Mouse (Mus musculus): ENCODE results near the gene Ppil2. TPM values are rescaled to one million over a fixed set of nuclear protein-coding genes. Genes with fewer than 3 reads are reported as not detected.

The Ppil2 gene
- total RNA-seq, 2 experiments from 2014 or later = 72.7 to 84.5 TPM

DNA sequence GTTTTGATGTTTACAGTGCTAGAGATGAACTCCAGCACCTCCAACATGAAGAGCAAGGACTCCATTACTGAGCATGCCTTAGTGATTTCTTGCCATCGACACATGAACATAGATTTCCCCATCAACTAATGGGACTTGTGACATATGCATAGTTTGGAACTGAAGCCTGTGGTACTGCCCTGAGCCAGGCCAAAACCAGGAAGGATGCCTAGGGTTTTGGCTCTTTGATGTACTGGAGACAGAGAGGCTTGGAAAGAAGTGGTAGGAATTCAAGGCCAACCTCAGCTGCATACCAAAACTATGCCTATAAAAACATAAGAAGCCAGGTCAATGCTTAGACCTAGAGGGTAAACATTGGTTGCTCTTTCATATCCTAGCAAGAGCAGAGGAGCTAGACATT is 61.2 kb downstream of the Ppil2 start:
- no peak for DNase-seq (ENCODE audit: low spot score in 2 of 2)
- intact Hi-C loops (cut with DNase I) = no loop called here

DNA sequence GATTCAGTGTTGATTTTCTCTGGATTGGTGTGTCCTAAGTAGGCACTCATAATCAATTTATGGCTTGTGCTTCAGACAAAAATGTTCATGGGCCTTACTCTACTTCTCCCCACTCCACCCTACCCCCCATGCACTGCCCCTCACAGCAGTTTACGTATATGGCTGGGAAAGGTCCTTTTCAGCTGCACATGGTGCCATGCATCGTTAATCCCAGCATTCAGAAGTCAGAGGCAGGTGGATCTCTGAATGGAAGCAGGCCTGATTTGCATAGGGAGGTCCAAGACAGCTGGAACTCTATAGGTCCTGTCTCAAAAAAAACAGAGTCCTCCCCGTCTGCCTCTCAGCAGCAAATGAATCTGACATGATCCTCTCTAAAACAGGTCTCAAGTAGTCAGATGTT is 65.8 kb downstream of the Ppil2 start:
- no peak for DNase-seq (ENCODE audit: low spot score in 2 of 2)
- intact Hi-C loops (cut with DNase I) = no loop called here

DNA sequence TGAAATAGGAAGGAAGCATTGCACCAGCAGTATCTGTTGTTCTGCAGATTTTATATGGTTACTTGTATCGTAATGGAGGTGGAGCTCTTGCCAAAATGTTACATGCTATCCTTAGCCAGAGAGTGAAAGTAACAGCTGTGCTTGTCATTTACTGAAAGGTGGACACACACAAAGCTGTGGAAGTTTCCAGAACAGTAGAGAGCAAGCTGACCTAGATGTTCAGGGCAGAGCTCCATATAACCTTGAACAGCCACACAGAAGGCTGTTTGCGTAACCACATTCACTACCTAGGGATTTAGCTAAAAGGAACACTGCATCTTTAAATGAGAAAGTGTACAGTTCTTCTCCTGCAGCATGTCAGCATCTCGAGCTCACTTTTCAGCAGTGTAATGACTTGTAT is 66.7 kb downstream of the Ppil2 start:
- DNase-seq (ENCODE audit: low spot score in 2 of 2) = peak in 1 of 2 experiments; percentile 68
- intact Hi-C loops (cut with DNase I) = no loop called here

DNA sequence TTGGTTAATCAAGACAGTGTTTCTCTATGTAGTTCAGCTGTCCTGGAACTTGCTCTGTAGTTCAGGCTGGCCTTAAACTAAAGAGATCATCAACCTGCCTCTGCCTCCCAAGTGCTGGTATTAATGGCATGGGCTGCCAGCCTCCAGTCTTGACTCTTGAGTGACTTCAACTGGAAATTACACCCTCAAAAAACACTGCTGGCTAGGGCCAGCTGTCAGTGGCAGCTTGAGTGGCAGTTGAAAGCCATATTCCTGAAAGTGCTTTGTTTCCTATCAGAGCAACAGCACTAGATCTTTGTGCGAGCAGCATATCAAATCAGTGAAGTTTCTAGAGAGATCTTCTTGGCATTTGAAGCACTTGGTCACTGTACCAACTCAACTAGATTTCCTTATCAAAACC is 69.6 kb downstream of the Ppil2 start:
- intact Hi-C loops (cut with DNase I) = no loop called here
- DNase-seq (ENCODE audit: low spot score in 2 of 2) = no peak

DNA sequence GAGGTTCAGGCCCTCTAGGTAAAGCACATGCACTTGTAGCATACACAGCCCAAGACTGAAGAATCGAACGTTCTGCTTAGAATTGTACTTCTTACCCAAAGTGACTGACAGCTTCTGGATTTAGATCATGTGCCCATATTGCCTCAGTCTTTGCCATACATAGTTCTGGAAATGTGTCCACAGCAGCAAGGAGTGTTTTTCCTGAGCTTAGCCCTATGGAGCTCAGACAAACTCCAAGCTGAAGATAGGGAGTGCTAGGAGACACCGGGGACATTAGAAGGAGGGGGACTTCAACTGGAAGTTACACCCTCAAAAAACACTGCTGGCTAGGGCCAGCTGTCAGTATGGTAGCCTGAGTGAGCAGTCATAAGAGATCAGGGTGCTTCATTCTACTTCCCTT is 70.3 kb downstream of the Ppil2 start:
- DNase-seq (ENCODE audit: low spot score in 2 of 2) = no peak

More for the DNA sequence above, 70.3 kb downstream of the Ppil2 start:
- intact Hi-C loops (cut with DNase I) = no loop called here

Small RNAs within 50 kb of the gene (microRNA-seq; reads per million reads assigned to microRNA genes)
- gene Mir130b (134 to 140 reads per million in 2 experiments), gene Mir301b (2.0 to 4.2 reads per million in 2 experiments)

Other genes starting within 250 kb of the Ppil2 start
- gene Igll1, start 247.3 kb downstream of the Ppil2 start, total RNA-seq (2021) = not detected
- 10 to 100 TPM; 53.6 to 65.1 TPM for gene Top3b, start 240.5 kb downstream of the Ppil2 start, total RNA-seq (2021)
- not detected for gene Vpreb1, start 240.4 kb downstream of the Ppil2 start, total RNA-seq (2021)
- 10 to 100 TPM; 44.8 to 50.9 TPM for gene Ppm1f, start 214.8 kb downstream of the Ppil2 start, total RNA-seq (2021)
- 100 to 1,000 TPM; 510 to 530 TPM for gene Mapk1, start 127.9 kb downstream of the Ppil2 start, total RNA-seq (2021)
- 10 to 100 TPM; 46.1 to 50.4 TPM for gene Ypel1, start 41.6 kb downstream of the Ppil2 start, total RNA-seq (2021)
- gene 2610318N02Rik, start 13.9 kb upstream of the Ppil2 start, total RNA-seq (2021) = 1 to 10 TPM; 1.6 to 1.9 TPM
- 10 to 100 TPM; 34.0 to 34.2 TPM for gene Sdf2l1, start 21.1 kb upstream of the Ppil2 start, total RNA-seq (2021)
- gene Ydjc, start 33.4 kb upstream of the Ppil2 start, total RNA-seq (2021) = 10 to 100 TPM; 30.6 to 31.5 TPM
- 1 to 10 TPM; 1.9 to 2.3 TPM for gene Ccdc116, start 36.0 kb upstream of the Ppil2 start, total RNA-seq (2021)
- gene Ube2l3, start 91.4 kb upstream of the Ppil2 start, total RNA-seq (2021) = 100 to 1,000 TPM; 138 to 158 TPM
- gene Rimbp3, start 97.3 kb upstream of the Ppil2 start, total RNA-seq (2021) = 1 to 10 TPM; 1.1 to 2.3 TPM
- 1 to 10 TPM; 4.2 to 4.4 TPM for gene Hic2, start 122.3 kb upstream of the Ppil2 start, total RNA-seq (2021)
- 100 to 1,000 TPM in 1 of 2 experiments, 10 to 100 TPM in 1; 99.2 to 116 TPM for gene Tmem191c, start 164.8 kb upstream of the Ppil2 start, total RNA-seq (2021)
- gene Serpind1, start 220.1 kb upstream of the Ppil2 start, total RNA-seq (2021) = 1 to 10 TPM; 2.5 to 2.7 TPM

All from left cerebral cortex, postnatal 25 days (tissue).